Mouse (Mus musculus) left cerebral cortex, adult 8-10 months (tissue): ENCODE results near the gene Pdcd1lg2. TPM values are rescaled to one million over a fixed set of nuclear protein-coding genes. Genes with fewer than 3 reads are reported as not detected.

ENCODE experiments used
- DNase-seq, 2 experiments: peaks; one replicate each; pipeline ENCODE4 v3.0.0; 2022; ENCODE audit warnings: low spot score in 2 of 2
- total RNA-seq, 4 experiments: library from RNA; stranded (reverse); gene quantifications; 2 replicates each; pipeline ENCODE4 v1.2.4; 2022

The Pdcd1lg2 gene
- total RNA-seq, 4 experiments from 2014 or later, result 0.22 to 0.30 TPM; not detected in 2

DNA sequence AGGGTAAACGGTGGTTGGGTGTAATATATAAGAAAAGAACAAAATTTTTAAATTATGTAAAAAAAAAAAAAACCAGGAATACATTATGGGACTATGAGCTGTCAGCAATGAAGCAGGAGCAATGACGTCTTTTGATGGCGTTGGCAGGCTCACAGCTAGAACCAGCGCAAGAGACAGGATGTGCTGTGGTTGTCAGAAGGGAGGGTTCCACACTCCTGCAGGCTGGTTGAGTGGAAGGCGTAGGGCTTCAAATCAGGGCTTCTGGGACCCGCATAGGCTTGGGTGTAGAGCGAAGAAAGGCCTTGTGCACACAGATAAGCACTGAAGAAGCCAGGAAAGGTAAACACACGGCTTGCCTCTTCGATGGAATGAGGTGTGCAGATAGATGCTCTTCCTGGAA is 56.1 kb downstream of the Pdcd1lg2 start:
- DNase-seq, result no peak

DNA sequence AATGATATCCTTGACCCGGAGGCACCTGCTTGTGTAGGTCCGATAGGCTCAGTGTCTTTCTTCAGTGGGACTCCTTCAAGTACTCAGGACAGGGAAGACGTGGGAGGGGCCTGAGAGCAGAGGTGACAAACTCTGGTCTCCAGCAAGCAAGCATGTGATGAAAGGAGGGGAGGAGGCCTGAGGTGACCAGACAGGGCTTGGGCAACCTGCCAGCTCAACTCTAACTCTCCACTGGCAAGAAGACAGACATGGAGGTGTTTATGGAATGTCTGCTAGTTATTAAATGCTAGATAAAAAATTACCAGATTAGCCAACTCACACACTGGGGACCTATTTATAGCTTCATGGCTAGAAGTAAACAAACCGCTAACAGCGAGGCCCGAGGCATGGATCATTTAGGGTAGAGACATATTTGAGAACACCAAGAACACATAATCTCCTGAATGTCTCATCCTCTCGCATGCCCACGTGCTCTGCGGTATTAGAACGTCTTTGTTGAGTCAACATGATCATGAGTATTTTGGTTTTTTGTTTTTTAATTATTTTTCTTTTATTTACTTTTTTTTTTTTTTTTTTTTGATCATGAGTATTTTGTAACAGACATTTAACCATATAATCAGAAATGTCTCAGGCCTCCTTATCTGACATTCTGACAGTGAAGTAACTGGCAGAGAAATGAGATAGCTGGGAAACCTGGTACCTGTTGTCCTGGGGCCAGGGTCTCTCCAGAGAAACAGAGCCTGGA is 58.4 kb downstream of the Pdcd1lg2 start:
- no peak for DNase-seq

DNA sequence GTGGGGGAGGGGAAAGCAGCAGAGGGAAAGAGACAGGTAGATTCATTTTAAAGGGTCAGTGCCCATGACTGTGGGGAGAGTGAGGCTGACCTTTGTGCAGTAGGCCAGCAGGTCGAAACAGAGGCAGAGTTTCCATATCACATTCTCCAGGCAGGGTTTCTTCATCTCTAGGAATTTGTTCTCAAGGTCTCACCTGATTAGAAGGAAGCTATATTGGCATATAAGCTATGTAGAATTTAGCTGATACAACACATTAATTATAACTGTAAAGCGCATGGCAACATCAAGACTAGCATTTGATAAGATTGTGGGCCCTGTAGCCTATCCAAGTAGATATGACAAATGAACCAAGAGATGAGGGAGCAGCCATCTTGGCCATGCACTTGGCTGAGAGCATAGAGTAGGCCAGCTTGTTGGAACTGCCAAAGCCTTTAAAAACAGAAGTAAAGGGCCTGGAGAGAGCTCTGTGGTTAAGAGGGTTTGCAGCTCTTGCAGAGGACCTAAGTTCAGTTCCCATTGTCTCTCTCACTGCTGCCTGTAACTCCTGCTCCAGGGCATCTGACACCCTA is 59.1 kb downstream of the Pdcd1lg2 start:
- DNase-seq, result no peak

DNA sequence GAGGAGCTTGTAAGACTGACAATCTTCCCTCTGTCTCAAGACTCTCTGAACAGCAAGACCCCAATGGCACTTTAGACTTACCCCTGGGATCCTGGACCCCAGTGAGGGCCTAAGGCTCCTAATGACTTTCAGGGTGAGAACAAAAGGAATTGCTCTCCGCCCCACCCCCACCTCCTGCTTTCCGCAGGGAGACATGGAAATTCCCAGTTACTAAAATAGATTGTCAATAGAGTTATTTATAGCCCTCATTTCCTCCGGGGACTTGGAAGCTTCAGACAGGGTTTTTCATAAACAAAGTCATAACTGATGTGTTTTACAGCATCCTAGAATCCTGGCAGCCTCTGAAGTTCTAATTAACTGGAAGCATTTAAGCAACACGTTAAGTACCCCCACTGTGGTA is 59.9 kb downstream of the Pdcd1lg2 start:
- DNase-seq, result no peak

DNA sequence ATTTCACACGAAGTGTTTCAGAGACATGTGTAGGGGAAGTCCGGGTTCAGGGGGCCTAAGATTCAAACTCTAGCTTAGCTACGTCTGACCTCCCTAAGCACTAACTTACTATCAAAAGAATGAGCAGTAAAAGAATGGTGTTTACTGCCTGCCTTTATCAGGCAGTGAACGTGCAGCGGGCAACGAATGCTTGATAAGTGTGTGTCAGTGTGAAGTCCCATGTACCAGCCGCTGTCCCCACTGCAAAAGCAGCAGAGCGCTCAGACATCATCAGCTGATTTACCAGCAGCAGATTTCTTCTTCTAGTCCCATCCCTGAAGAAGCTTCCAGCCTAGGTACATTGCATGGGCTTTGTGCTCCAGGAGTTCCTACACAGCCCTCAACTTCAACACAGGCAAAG is 61.7 kb downstream of the Pdcd1lg2 start:
- DNase-seq, result no peak

DNA sequence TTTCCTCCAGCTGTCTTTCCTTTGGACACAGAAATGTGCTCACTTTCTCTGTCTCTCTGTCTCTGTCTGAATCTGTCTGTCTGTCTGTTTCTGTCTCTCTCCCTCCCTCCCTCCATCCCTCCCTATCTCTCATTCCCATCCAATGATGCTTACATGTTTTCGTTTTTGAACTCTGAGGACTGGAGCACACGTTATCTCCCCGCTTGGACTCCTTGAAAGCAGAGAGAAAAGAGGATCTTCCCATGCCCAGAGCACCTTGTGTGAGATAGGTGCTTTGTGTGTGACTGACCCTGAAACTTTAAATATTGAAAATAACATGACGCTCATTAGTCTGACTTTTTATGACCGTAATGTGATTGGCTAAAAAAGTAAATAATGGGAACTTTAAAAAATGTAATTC is 62.2 kb downstream of the Pdcd1lg2 start:
- no peak for DNase-seq

DNA sequence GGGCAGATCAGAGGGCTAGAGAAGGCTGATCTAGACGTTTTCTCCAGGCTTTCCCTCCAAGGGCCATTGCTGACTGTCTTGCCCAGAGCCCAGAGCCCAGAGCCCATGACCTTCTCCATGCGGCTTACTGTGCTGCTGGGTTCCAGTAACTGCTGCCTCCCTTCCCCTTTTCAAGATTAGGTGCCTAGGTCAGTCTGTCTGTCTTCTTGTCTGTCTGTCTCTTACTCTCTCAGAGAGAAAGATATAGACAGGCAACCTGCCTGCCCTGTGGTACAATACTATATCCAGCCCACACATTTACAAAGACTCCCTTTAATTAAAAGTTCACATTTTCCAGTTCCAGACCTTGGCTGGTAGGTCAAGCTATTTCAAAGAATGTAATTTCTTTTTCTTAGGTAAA is 64.1 kb downstream of the Pdcd1lg2 start:
- no peak for DNase-seq

DNA sequence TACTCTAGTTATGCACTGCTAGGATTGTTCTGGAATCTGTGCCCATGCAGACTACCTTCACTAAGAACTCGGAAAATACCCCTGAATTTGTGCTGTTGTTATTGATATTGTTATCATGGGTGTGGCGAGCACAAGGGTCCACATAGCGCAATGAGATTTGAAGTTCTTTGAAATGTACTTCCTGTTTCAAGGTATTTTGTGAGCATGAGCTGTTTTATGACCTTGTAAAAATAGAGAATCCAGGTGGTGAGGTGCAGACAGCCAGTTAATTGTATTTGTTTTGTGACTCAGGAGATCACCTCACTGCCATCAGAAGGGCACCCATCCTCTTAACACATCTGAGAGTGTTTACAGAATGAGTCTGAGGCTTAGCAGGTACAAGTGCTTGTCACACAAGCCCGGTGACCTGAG is 64.5 kb downstream of the Pdcd1lg2 start:
- DNase-seq, result no peak

DNA sequence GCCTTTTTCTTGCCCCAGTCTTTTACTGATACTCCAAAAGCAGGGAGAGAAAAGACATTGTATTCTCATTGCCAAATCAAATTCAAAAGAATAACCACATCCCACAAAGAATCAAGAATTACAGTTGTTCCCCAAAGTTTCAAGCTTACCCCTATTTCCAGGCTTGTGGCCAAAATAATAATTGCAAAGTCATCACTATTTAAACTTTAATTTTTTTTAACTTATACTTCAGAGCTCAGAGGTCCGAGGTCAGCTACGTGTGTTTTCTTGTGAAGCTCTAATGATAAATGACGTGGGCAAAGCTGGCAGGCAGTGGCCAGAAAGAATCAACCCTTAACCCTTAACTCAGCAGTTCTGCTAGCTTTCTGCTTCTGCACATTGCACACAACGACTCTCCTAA is 67.9 kb downstream of the Pdcd1lg2 start:
- no peak for DNase-seq

DNA sequence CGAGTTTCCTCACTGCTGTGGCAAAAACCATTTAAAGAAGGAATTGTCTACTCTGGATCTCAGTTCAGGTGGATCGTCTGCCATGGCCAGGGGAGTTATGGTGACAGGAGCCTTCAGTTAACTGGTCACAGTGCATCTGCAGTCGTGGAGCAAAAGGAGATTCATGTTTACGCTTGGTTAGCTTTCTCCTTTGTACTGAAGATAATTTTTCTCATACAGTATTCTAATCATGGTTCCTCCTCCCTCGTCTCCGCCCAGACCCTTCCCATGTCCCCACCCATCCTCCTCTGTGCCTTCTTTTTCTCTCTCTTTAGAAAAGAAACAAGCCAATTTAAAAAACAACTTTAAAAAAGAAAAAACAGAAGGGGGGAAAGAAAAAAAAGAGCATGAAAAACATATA is 70.9 kb downstream of the Pdcd1lg2 start:
- no peak for DNase-seq

DNA sequence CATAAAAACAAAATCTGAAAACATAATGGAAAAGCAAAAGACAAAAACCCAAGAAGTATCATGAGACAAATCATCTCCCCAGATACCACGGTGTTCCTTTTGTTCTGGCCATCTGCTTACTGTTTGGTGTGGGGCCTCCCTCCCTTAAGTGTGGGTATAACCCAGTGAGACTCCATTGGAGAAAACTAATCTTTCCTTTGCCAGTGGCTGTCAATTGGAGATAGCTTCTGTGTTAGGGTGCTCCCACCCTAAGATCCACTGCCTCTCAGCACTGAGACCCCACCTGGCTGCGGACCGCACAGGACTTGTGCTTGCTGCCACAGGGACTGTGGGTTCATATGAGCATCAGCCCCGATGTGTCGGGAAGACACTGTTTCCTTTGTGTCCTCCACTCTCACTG is 71.4 kb downstream of the Pdcd1lg2 start:
- no peak for DNase-seq

DNA sequence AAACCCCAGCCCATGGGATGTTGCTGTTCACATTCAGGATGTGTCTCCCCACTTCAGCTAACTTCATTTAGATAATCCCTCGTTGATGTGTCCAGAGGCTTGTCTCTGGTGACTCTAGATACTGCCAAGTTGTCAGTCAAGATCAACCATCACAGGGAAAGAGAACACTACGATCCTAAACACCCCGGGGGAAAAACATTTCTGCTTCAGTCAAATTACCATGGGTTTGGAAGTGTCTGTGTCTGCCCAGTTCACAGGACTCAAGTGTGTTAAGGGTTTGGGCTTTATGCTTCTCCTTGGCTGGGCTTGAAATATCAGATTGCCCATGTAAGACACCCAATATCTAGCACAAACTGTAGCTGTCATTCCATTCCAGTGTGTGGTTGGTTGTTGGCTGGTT is 71.9 kb downstream of the Pdcd1lg2 start:
- no peak for DNase-seq

DNA sequence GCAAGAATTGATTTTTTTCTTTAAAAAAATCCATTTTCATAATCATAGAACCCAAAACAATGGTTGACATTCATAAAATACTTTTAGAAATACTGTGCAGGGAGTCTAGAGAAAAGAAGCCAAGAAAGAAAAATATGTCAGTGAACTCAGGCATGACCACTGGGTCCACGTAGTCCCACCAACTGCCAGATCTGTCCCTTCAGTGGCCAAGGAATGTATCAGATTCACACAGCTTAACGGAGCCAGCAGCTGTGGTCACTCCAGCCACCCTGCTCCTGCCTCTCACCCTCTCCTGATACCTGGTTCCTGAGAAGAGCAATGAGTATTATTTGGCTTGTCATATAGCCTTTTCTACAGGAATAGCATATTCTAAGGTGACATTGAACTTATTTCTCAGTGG is 72.7 kb downstream of the Pdcd1lg2 start:
- no peak for DNase-seq

DNA sequence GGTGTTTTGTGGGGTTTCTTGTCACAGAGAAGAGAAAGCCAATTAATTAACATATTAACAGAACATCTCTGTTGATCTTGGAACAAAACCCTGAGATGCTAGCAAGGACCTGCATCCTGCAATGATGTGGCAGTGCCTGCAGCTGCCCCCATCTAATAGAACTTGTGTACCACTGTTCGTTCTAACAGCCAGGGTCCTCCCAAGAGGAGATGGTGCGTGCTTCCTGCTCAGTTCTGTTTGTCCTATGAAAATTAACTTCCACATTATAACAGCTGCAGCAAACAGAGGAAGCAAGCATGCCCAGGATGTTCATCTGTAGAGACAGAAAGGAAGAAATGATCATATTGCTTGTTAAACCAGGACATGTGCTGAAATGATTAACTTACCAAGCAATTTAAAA is 73.8 kb downstream of the Pdcd1lg2 start:
- no peak for DNase-seq

DNA sequence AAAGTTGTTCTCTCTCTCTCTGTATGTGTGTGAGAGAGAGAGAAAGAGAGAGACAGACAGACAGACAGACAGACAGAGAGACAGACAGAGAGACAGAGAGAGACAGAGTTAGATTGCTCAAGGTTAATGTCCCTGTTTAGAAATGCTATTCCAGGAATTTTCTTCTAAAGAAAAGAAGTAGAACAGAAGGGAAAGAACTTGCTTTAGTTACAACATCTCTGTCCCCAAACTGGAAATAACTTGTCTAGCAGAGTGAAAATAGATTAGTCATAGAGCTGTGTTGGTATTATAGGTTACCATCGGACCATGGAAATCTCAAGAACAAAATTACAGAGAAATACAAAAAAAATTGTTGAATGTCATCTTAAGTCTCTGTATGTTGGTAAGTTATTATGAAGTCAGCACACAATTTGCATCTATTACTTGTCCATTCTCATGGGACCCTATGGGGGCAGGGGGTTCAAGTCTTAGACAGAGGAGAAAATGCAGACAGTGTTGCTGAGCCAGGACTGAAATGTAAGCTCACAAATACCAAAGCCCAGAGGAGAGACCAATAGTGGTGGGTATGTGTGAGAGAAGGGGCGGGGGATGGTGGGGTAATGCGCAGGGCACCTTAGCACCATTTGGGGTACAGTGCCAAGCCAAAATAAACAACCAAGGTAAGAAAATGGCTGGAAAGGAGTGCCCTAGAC is 74.7 kb downstream of the Pdcd1lg2 start:
- DNase-seq, result no peak

DNA sequence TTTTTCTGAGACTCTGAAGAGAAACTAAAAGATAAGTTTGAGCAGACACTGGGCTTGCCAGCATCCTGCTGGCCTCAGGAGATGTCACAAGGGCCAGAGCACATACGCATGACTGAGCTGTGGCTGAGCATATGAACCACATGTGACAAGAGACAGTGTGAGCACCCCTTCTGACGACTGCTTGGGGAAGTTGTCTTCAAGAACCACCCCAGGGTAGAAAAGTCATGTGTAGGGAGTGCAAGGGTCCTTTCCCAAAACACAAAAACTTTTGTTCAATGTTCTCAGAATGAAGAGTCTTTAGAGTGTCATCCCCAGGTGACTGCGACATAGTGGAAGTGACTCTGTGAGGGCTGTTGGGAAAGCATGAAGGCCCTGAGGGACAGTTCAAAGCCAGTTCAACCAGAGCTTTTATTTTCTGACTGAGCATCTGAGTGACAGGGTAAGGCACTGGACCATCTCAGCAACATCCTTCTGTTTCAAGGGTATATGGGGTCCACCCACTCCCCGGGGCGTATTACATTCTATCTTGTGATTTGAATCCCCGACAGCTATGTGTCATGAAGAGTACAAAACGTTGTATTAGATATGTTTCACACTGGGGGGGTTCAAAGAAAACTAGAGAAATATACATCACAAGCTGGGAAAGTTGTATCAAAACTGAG is 76.0 kb downstream of the Pdcd1lg2 start:
- DNase-seq, result no peak

DNA sequence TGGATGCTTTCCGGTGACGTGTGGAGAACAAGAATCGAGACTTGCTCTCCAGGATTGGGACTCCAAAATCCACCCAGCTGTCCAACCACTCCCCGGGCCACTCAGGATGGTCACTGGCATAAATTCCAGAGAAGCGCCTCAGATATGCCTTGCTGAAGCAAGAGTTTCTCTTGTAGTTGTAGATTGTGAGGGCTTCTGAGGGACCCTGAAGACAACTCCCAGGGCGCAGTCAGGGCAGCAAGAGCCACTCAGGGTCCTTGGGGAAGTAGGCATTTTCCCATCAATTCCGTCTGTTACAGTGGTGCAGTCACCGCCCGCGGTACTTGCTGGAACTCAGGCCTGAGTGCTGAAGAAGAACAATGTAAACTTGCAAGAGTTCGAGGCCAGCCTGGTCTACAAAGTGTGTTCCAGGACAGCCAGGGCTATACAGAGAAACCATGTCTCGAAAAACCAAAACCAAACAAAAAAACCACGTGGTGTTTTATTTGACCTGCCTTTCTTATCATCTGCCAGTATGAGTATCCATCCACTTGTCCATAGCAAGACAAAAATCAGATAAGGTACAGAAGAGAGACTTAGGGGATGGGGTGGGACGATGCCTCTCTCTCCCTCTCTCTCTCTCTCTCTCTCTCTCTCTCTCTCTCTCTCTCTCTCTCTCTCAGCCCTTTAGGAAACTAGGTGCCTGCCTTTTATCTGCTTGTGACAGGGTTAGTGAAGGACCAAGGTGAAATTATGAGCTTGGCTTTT is 76.8 kb downstream of the Pdcd1lg2 start:
- DNase-seq, result no peak

DNA sequence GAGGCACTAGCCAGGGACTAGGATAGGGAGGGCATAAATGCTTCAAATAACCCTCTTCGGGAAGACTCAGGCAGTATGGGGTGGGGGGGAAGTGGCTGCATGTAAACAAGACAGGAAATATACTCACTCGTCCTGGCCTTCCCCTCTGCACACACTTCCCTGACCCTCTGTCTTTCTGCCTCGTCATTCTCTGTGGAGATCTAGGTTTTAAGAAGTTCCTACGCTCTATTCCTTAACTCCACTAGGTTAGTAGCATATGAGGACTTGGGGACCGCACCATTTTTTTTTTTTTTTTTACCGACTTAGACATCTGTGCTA is 77.3 kb downstream of the Pdcd1lg2 start:
- DNase-seq, result no peak

DNA sequence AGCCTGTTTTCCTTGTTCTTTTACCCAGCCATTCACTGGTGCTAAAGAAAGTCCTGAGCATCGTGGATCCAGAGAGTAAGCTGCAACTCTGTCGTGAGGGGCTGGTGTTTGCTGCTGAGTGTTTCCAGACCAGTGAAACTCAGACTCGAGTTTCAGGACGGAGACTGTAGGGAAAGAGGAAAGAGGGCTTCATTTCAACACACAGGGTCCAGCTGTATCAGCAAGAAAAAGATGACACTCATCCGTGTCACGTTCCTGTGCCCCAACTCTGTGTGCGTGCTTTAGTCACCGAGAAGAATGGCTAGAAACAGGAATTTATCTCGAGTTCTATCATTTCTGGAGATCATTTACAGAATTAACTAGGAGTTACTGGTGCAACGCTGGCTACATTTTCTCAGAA is 77.7 kb downstream of the Pdcd1lg2 start:
- DNase-seq, result no peak

DNA sequence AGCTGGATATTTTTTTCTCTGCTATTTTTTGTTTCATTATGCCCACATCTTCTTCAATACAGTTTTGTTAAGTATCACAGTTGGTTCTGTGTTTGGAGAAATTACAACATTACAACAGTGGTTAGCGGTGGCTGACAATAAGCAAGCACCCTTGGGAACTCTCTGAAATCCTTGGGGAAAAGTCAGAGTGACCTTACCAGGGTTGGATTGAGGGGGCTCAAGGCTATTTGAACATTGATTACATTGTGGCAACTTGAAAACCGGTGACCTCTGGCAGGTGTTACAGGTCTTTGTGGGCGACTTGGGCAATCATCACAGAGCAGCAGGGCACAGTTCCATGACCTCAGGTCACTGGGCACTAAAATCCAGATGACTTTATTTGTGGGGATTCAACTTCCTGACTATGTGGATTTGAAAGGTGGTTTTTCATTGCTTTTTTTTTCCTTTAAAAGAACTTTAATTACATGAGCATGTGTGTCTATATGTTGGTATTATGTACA is 79.1 kb downstream of the Pdcd1lg2 start:
- DNase-seq, result no peak

DNA sequence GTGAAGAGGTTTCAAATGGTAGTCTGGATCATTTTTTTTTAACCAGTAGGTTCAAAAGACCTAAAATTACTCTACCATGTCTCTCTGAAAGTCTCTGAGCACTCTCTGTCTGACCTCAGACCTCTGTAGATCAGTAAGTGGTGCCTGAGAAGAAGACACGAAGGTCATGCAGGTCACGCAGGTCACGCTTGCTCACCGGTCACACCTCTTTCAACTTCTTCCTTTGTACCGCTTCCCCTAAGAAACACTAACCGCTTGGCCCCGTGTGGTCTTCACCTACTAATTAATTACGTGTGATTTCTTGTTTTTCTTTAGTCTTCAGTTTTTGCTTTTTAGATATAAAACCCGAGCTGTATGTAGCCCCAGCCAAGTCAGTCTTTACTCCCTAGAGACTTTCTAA is 80.7 kb downstream of the Pdcd1lg2 start:
- DNase-seq, result no peak

DNA sequence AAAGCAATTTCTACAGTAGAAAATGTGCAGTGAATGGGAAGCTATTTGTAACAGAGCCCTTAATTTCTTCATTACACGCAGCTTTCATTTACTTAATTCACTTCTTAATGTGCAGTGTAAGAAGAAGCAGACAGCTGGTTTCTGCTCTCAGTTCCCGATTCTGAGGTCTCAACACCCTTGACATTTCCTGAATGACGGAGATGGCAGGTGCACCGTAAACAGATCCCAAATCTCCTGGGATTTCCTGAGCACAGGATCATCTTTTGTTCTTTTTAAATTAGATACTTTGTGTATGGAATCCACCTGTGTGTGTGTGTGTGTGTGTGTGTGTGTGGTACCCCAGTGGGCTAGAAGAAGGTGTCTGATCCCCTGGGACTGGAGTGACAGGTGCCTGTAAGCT is 83.7 kb downstream of the Pdcd1lg2 start:
- DNase-seq, result no peak
